Mouse (Mus musculus): ENCODE data around the gene Mthfd1. TPM values are rescaled to one million over a fixed set of nuclear protein-coding genes. Genes with fewer than 3 reads are reported as not detected.

Gene Mthfd1
- polyA plus RNA-seq, 1 experiment from 2014 or later: 35.1 TPM

- H3K27ac ChIP-seq: no peak overlapping the region
- H3K27me3 ChIP-seq: no peaks in the 10 kb centered on the region
- whole genome bisulfite sequencing: 74% methylated on average over 9 of the region's 9 CpGs
- H3K4me3 ChIP-seq: no peak overlapping the region
- H3K36me3 ChIP-seq: no peaks in the 10 kb centered on the region
- no peak overlapping the region for H3K4me2 ChIP-seq
- no peaks in the 10 kb centered on the region for H3K9me3 ChIP-seq (replicated peaks)
- no peak for ATAC-seq (replicated peaks; ENCODE audit: insufficient number of reproducible peaks, insufficient read depth, low FRiP score, low read depth)
- no peak overlapping the region for H3K9ac ChIP-seq
- peaks cover 23% of the 10 kb centered on the region for H3K4me1 ChIP-seq (replicated peaks)
These were observed 107.2 kb downstream of the Mthfd1 start for GRCm38 (mm10) chr12:76362303-76362676.

GRCm38 (mm10) chr12:76366276-76366675, 111.2 kb downstream of the Mthfd1 start:
- H3K27ac ChIP-seq: no peak overlapping the region

GRCm38 (mm10) chr12:76367096-76367995, 112.2 kb downstream of the Mthfd1 start:
- H3K36me3 ChIP-seq: no peaks in the 10 kb centered on the region
- H3K4me1 ChIP-seq (replicated peaks): peaks cover 43% of the 10 kb centered on the region
- peak overlapping the region; percentile 83 for H3K4me2 ChIP-seq
- no peaks in the 10 kb centered on the region for H3K9me3 ChIP-seq (replicated peaks)
- peak overlapping the region; percentile 19 for H3K9ac ChIP-seq
- H3K4me3 ChIP-seq: peak overlapping the region; percentile 94
- WGBS: 17% methylated on average over 14 of the region's 14 CpGs
- peak overlapping the region; percentile 100 for H3K27ac ChIP-seq
- H3K27me3 ChIP-seq: no peaks in the 10 kb centered on the region
- ATAC-seq (replicated peaks; ENCODE audit: insufficient number of reproducible peaks, insufficient read depth, low FRiP score, low read depth): no peak

More at GRCm38 (mm10) chr12:76366276-76366675, 111.2 kb downstream of the Mthfd1 start:
- Histone ChIP-seq H3K9me3 (replicated peaks) (no peaks in the 10 kb centered on the region), H3K36me3 (no peaks in the 10 kb centered on the region), H3K4me2 (no peak overlapping the region), H3K4me1 (replicated peaks) (peaks cover 41% of the 10 kb centered on the region), H3K9ac (no peak overlapping the region), H3K4me3 (no peak overlapping the region), H3K27me3 (no peaks in the 10 kb centered on the region)
- no peak for ATAC-seq (replicated peaks; ENCODE audit: insufficient number of reproducible peaks, insufficient read depth, low FRiP score, low read depth)
- WGBS: 85% methylated on average over 3 of the region's 3 CpGs

GRCm38 (mm10) chr12:76368201-76368789, 113.2 kb downstream of the Mthfd1 start:
- H3K27ac ChIP-seq: peak overlapping the region; percentile 100
- no peak for ATAC-seq (replicated peaks; ENCODE audit: insufficient number of reproducible peaks, insufficient read depth, low FRiP score, low read depth)

GRCm38 (mm10) chr12:76368790-76369205, 113.7 kb downstream of the Mthfd1 start:
- WGBS: 1% methylated on average over 26 of the region's 26 CpGs
- Histone ChIP-seq H3K9ac (peak overlapping the region; percentile 97), H3K4me2 (peak overlapping the region; percentile 83), H3K27me3 (no peaks in the 10 kb centered on the region), H3K4me3 (peak overlapping the region; percentile 94), H3K4me1 (replicated peaks) (peaks cover 47% of the 10 kb centered on the region), H3K36me3 (no peaks in the 10 kb centered on the region), H3K27ac (peak overlapping the region; percentile 100), H3K9me3 (replicated peaks) (no peaks in the 10 kb centered on the region)
- peak; percentile 36 for ATAC-seq (replicated peaks; ENCODE audit: insufficient number of reproducible peaks, insufficient read depth, low FRiP score, low read depth)

More at GRCm38 (mm10) chr12:76368201-76368789, 113.2 kb downstream of the Mthfd1 start:
- Histone ChIP-seq H3K4me2 (peak overlapping the region; percentile 83), H3K36me3 (no peaks in the 10 kb centered on the region), H3K9me3 (replicated peaks) (no peaks in the 10 kb centered on the region), H3K27me3 (no peaks in the 10 kb centered on the region), H3K4me3 (peak overlapping the region; percentile 94), H3K4me1 (replicated peaks) (peaks cover 47% of the 10 kb centered on the region), H3K9ac (peak overlapping the region; percentile 97)
- WGBS: 8% methylated on average over 9 of the region's 9 CpGs

Other genes starting within 250 kb of the Mthfd1 start
- 0.24 and 0.28 TPM in 2 replicates for gene Esr2, start 78.0 kb upstream of the Mthfd1 start, polyA plus RNA-seq (2015; fragmentation: Nextera tagmentation; extraction: Ambion mirVana)
- gene Tex21, start 8.6 kb upstream of the Mthfd1 start, polyA plus RNA-seq (2015; fragmentation: Nextera tagmentation; extraction: Ambion mirVana): not detected in 2 replicates
- gene Akap5, start 69.6 kb downstream of the Mthfd1 start, polyA plus RNA-seq (2015; fragmentation: Nextera tagmentation; extraction: Ambion mirVana): 2.9 and 4.0 TPM in 2 replicates
- 10.1 and 12.9 TPM in 2 replicates for gene Zbtb25, start 114.3 kb downstream of the Mthfd1 start, polyA plus RNA-seq (2015; fragmentation: Nextera tagmentation; extraction: Ambion mirVana)
- 5.7 and 6.6 TPM in 2 replicates for gene Zbtb1, start 115.0 kb downstream of the Mthfd1 start, polyA plus RNA-seq (2015; fragmentation: Nextera tagmentation; extraction: Ambion mirVana)
- 15.5 and 15.8 TPM in 2 replicates for gene Hspa2, start 148.9 kb downstream of the Mthfd1 start, polyA plus RNA-seq (2015; fragmentation: Nextera tagmentation; extraction: Ambion mirVana)
- gene Ppp1r36, start 162.2 kb downstream of the Mthfd1 start, polyA plus RNA-seq (2015; fragmentation: Nextera tagmentation; extraction: Ambion mirVana): 1.8 and 2.2 TPM in 2 replicates